Mouse (Mus musculus) embryonic facial prominence, embryonic 12.5 days (tissue): ENCODE results near the gene Wsb1. TPM values are rescaled to one million over a fixed set of nuclear protein-coding genes. Genes with fewer than 3 reads are reported as not detected.
"Not testable (repeated sequence)": the region's sequence is repeated elsewhere in the genome, so short reads cannot be mapped to it uniquely, and the experiment has no call there.

Source experiments
- ATAC-seq: fragments of 200-750 bp; cut with Nextera tagmentation; 2 replicates; pipeline ENCODE4 v1.8.0; 2017; ENCODE audit not compliant: insufficient number of reproducible peaks, insufficient read depth, low FRiP score, low TSS enrichment
- H3K27ac ChIP-seq: fragments of 300-500 bp; sonication (generic); 2 replicates; pipeline ENCODE4 v1.5.1; 2016; ENCODE audit warnings: mild to moderate bottlenecking
- H3K27me3 ChIP-seq: fragments of 300-500 bp; sonication (generic); 2 replicates; pipeline ENCODE4 v1.6.1; 2016; ENCODE audit warnings: mild to moderate bottlenecking, moderate library complexity
- H3K36me3 ChIP-seq: fragments of 300-500 bp; sonication (generic); 2 replicates; pipeline ENCODE4 v1.6.1; 2016; ENCODE audit warnings: mild to moderate bottlenecking
- H3K4me1 ChIP-seq: fragments of 300-500 bp; sonication (generic); 2 replicates; pipeline ENCODE4 v1.6.1; 2016
- H3K4me2 ChIP-seq: fragments of 300-500 bp; sonication (generic); replicated peaks from 2 replicates; pipeline ENCODE4 v1.6.1; 2016; ENCODE audit warnings: mild to moderate bottlenecking, moderate library complexity
- H3K4me3 ChIP-seq: fragments of 300-500 bp; sonication (generic); 2 replicates; pipeline ENCODE4 v1.5.1; 2016; ENCODE audit warnings: mild to moderate bottlenecking
- H3K9ac ChIP-seq: fragments of 300-500 bp; sonication (generic); 2 replicates; pipeline ENCODE4 v1.6.1; 2016; ENCODE audit warnings: mild to moderate bottlenecking, moderate library complexity
- H3K9me3 ChIP-seq: fragments of 300-500 bp; sonication (generic); 2 replicates; pipeline ENCODE4 v1.6.1; 2016; ENCODE audit warnings: mild to moderate bottlenecking, moderate library complexity
- WGBS: fragments of 180-500 bp; shearing (Covaris S2); methylation state at CpG from one replicate; pipeline ENCODE4 v1.1.7; 2016; 5-methylcytosine and 5-hydroxymethylcytosine counted together
- polyA plus RNA-seq: library from polyadenylated mRNA; unstranded; fragments of >200 nt; fragmentation: Nextera tagmentation; extraction: Ambion mirVana; gene quantifications from 2 replicates; pipeline ENCODE4 v1.2.1, GENCODE M21; 2016

The Wsb1 gene
- polyA plus RNA-seq, 1 experiment from 2014 or later = 498 TPM

DNA sequence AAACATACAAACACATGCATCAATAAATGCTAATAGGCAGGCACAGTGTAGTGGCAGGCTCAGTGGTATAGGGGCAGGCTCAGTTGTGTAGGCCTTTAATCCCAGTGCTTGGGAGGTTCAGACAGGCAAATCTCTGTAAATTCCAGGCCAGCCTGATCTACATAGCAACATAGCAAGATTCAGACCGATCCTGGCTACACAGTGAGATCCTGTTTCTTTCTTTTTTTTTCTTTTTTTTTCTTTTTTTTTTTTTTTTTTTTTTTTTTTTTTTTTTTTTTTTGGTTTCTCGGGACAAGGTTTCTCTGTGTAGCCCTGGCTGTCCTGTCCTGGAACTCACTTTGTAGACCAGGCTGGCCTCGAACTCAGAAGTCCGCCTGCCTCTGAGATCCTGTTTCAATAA is 5.7 kb upstream of the Wsb1 start:
- WGBS = 84% methylated on average over 4 of the region's 4 CpGs
- not testable (repeated sequence) for H3K4me1 ChIP-seq, H3K4me2 ChIP-seq, H3K4me3 ChIP-seq, H3K27me3 ChIP-seq, H3K36me3 ChIP-seq, ATAC-seq, H3K27ac ChIP-seq, H3K9ac ChIP-seq, H3K9me3 ChIP-seq

- no peak for ATAC-seq
- no peaks in the 10 kb centered on the region for H3K4me1 ChIP-seq
- no peaks in the 10 kb centered on the region for H3K36me3 ChIP-seq
- H3K9ac ChIP-seq = no peak overlapping the region
- H3K27ac ChIP-seq = no peak overlapping the region
- no peak overlapping the region for H3K4me3 ChIP-seq
- no peaks in the 10 kb centered on the region for H3K9me3 ChIP-seq
- H3K27me3 ChIP-seq = no peaks in the 10 kb centered on the region
- WGBS = 65% methylated on average over 6 of the region's 6 CpGs
- H3K4me2 ChIP-seq = no peak overlapping the region
Measured at GRCm38 (mm10) chr11:79258738-79259137, 4.3 kb upstream of the Wsb1 start.

GRCm38 (mm10) chr11:79253542-79254390 is 705 bp downstream of the Wsb1 start:
- Histone ChIP-seq H3K4me3 (peak overlapping the region; percentile 94), H3K4me1 (peaks cover 14% of the 10 kb centered on the region), H3K4me2 (peak overlapping the region; percentile 87), H3K27ac (peak overlapping the region; percentile 96), H3K9me3 (no peaks in the 10 kb centered on the region), H3K36me3 (peaks cover 20% of the 10 kb centered on the region), H3K9ac (peak overlapping the region; percentile 85), H3K27me3 (no peaks in the 10 kb centered on the region)
- WGBS = 2% methylated on average over 49 of the region's 49 CpGs
- ATAC-seq = peak; percentile 38; the same call in 1 of the 2 replicates

- Histone ChIP-seq H3K27me3 (no peaks in the 10 kb centered on the region), H3K4me1 (peaks cover 14% of the 10 kb centered on the region), H3K9ac (peak overlapping the region; percentile 85), H3K36me3 (peaks cover 23% of the 10 kb centered on the region), H3K4me3 (peak overlapping the region; percentile 94), H3K4me2 (peak overlapping the region; percentile 87), H3K9me3 (no peaks in the 10 kb centered on the region), H3K27ac (no peak overlapping the region; the same call in 1 of the 2 replicates)
- WGBS = 19% methylated on average over 6 of the region's 6 CpGs
- ATAC-seq = no peak
Measured at GRCm38 (mm10) chr11:79252881-79253541, 1.5 kb downstream of the Wsb1 start.

GRCm38 (mm10) chr11:79239024-79239423 is 15.4 kb downstream of the Wsb1 start:
- Histone ChIP-seq H3K27ac (no peak overlapping the region), H3K9me3 (peaks cover 9% of the 10 kb centered on the region), H3K4me1 (0 out of 2 replicates have a peak, but pooled peaks cover 3% of the 10 kb centered on the region), H3K36me3 (peaks cover 49% of the 10 kb centered on the region), H3K9ac (no peak overlapping the region), H3K27me3 (no peaks in the 10 kb centered on the region), H3K4me2 (no peak overlapping the region), H3K4me3 (no peak overlapping the region)
- no peak for ATAC-seq
- 98% methylated on average over 7 of the region's 7 CpGs for whole genome bisulfite sequencing

DNA sequence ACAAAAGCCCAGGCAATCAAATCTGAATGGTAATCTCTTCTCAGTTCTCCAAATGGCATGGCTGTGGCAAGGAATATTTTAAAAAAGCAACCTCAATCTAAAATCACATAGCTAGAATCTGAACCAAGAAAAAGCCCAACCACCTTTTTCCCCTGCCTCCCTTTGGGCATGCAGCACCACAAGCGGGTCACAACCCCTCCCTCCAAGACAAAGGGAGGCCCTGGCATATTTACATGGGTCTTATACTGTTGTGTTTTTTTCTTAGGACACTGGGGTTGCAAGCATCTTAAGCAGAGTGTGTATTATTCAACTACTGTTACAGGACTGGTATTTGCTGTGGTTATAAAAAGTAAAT is 16.1 kb downstream of the Wsb1 start:
- Histone ChIP-seq H3K4me3 (no peak overlapping the region), H3K27me3 (no peaks in the 10 kb centered on the region), H3K9me3 (peaks cover 9% of the 10 kb centered on the region), H3K9ac (no peak overlapping the region), H3K36me3 (peaks cover 48% of the 10 kb centered on the region), H3K4me2 (no peak overlapping the region), H3K27ac (peak overlapping the region; percentile 73), H3K4me1 (0 out of 2 replicates have a peak, but pooled peaks cover 3% of the 10 kb centered on the region)
- ATAC-seq = no peak
- 24% methylated on average over 1 of the region's 1 CpGs for WGBS

GRCm38 (mm10) chr11:79237644-79238397 is 16.6 kb downstream of the Wsb1 start:
- 94% methylated on average over 11 of the region's 11 CpGs for WGBS
- Histone ChIP-seq H3K27ac (peak overlapping the region; percentile 73), H3K36me3 (peaks cover 44% of the 10 kb centered on the region), H3K27me3 (no peaks in the 10 kb centered on the region), H3K4me1 (0 out of 2 replicates have a peak, but pooled peaks cover 3% of the 10 kb centered on the region), H3K9ac (no peak overlapping the region), H3K4me2 (no peak overlapping the region), H3K9me3 (peaks cover 9% of the 10 kb centered on the region), H3K4me3 (no peak overlapping the region)
- ATAC-seq = no peak

DNA sequence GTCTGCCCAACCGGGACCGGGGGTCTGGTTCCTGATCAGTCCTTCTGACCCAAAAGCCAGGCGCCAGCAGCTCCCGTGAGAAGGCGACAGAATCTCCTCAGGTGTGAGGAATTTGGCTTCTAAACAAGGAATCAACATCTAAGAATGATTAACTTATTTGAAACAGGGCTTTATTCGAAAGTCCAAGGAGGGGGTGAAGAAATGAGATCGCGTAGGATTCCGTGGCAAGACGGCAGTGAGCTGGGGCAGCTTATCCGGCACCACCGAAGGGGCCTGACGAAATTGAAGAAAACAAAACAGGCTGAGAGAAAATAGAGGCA is 24.3 kb downstream of the Wsb1 start:
- H3K9me3 ChIP-seq = no peaks in the 10 kb centered on the region
- no peak for ATAC-seq
- H3K27me3 ChIP-seq = no peaks in the 10 kb centered on the region
- 89% methylated on average over 13 of the region's 13 CpGs for WGBS
- H3K9ac ChIP-seq = no peak overlapping the region
- H3K36me3 ChIP-seq = no peaks in the 10 kb centered on the region
- H3K4me3 ChIP-seq = no peak overlapping the region
- H3K4me2 ChIP-seq = no peak overlapping the region
- H3K27ac ChIP-seq = no peak overlapping the region
- H3K4me1 ChIP-seq = 0 out of 2 replicates have a peak, but pooled peaks cover 4% of the 10 kb centered on the region

- no peak overlapping the region for H3K27ac ChIP-seq
- no peak overlapping the region for H3K4me3 ChIP-seq
- H3K36me3 ChIP-seq = no peaks in the 10 kb centered on the region
- 87% methylated on average over 11 of the region's 11 CpGs for WGBS
- no peak overlapping the region for H3K4me2 ChIP-seq
- H3K4me1 ChIP-seq = peaks cover 7% of the 10 kb centered on the region; the same call in 1 of the 2 replicates
- H3K27me3 ChIP-seq = no peaks in the 10 kb centered on the region
- ATAC-seq = no peak
- H3K9ac ChIP-seq = no peak overlapping the region
- H3K9me3 ChIP-seq = no peaks in the 10 kb centered on the region
Measured at GRCm38 (mm10) chr11:79229561-79230250, 24.8 kb downstream of the Wsb1 start.

- H3K27me3 ChIP-seq = no peaks in the 10 kb centered on the region
- H3K9me3 ChIP-seq = no peaks in the 10 kb centered on the region
- H3K27ac ChIP-seq = no peak overlapping the region
- WGBS = 82% methylated on average over 10 of the region's 10 CpGs
- no peak for ATAC-seq
- H3K4me3 ChIP-seq = no peak overlapping the region
- peaks cover 10% of the 10 kb centered on the region; the same call in 1 of the 2 replicates for H3K4me1 ChIP-seq
- no peak overlapping the region for H3K9ac ChIP-seq
- H3K4me2 ChIP-seq = no peak overlapping the region
- H3K36me3 ChIP-seq = no peaks in the 10 kb centered on the region
Measured at GRCm38 (mm10) chr11:79229057-79229504, 25.4 kb downstream of the Wsb1 start.

- Histone ChIP-seq H3K4me3 (no peak overlapping the region), H3K9me3 (no peaks in the 10 kb centered on the region), H3K36me3 (no peaks in the 10 kb centered on the region), H3K4me2 (no peak overlapping the region), H3K27me3 (no peaks in the 10 kb centered on the region), H3K27ac (no peak overlapping the region), H3K4me1 (peaks cover 10% of the 10 kb centered on the region; the same call in 1 of the 2 replicates), H3K9ac (no peak overlapping the region)
- no peak for ATAC-seq
- WGBS = 93% methylated on average over 2 of the region's 2 CpGs
Measured at GRCm38 (mm10) chr11:79228089-79228488, 26.4 kb downstream of the Wsb1 start.
